Mouse (Mus musculus) cerebellum, adult 11 months (tissue): ENCODE measurements at regions not wholly inside any gene's neighbourhood (a gene's known extent, or its start where the extent isn't known, plus 50 kb on each side); places are given as distances from the start of the nearest gene placed in this dataset.
"Not testable (repeated sequence)": the region's sequence is repeated elsewhere in the genome, so short reads cannot be mapped to it uniquely, and the experiment has no call there.

Experiments used
- DNase-seq: peaks from one replicate; pipeline ENCODE4 v3.0.0; 2022

- DNase-seq = no peak
Observed at GRCm38 (mm10) chr12:27947646-27948045, 604.6 kb downstream of the Dcdc2c start.

GRCm38 (mm10) chr12:27946866-27947459 is 604.6 kb upstream of the Sox11 start:
- DNase-seq = no peak

GRCm38 (mm10) chr12:27945411-27945810 is 603.0 kb upstream of the Sox11 start:
- no peak for DNase-seq

- no peak for DNase-seq
Observed at GRCm38 (mm10) chr12:27941053-27941452, 598.7 kb upstream of the Sox11 start.

DNA sequence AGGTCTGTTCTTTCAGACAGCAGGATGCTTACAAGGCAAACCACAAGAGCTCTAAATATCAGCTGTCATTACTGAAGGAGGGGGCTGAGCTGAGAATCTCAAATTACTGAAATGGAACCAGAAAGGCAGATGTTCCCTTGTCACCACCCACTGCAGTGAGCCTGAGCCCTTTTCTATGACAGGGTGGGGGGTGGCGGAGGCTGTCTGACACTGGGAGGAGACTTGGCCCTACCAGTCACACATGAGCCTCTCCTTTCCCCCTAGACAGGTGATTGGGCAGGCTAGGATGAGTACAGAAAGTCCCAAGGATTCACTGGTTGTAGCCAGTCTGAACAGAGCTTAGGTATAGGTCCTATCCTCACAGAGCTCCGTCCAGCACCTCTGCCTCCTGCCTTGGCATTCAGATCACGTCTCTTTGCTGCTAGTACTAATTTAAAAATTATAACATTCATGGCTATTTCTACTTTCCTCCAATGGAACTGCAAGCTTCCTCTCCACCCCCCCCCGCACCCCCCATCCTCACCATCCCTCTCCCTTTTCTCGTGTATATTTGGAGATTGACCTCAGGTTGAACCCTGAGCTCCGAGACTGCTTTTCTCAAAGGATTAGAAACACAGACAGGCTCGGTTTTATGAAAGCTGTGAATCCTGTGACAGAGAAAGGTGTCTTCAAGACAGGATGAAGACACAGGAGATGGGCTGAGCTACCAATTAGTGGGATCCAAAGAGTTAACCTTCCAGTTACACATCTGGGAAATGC is 590.2 kb upstream of the Sox11 start:
- DNase-seq = no peak

GRCm38 (mm10) chr12:27928366-27928963 is 586.1 kb upstream of the Sox11 start:
- DNase-seq = no peak

DNA sequence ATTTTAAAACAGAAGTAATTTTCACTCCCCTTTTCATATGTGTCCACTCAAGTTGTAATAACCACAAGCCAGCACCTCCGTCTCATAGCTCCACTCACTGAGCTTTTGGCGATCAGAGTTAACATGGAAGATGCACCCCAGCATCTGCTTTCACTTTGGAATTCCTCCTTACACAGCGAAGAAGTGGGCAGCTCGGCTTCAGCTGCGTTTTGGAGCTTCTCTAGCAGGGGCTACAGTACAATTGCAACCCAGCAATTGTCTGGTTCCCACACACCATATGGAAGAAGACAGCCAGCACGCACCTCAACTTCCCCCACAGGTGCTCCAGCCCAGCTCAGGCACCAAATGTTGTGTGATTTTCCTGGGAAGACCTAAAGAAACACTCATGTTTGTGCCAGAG is 584.4 kb upstream of the Sox11 start:
- no peak for DNase-seq

GRCm38 (mm10) chr12:27920607-27921006 is 578.2 kb upstream of the Sox11 start:
- DNase-seq = no peak

GRCm38 (mm10) chr12:27916401-27916920 is 574.1 kb upstream of the Sox11 start:
- no peak for DNase-seq

- DNase-seq = no peak
Observed at GRCm38 (mm10) chr12:27909417-27910100, 567.2 kb upstream of the Sox11 start.

GRCm38 (mm10) chr12:27896682-27897081 is 554.3 kb upstream of the Sox11 start:
- not testable (repeated sequence) for DNase-seq

DNA sequence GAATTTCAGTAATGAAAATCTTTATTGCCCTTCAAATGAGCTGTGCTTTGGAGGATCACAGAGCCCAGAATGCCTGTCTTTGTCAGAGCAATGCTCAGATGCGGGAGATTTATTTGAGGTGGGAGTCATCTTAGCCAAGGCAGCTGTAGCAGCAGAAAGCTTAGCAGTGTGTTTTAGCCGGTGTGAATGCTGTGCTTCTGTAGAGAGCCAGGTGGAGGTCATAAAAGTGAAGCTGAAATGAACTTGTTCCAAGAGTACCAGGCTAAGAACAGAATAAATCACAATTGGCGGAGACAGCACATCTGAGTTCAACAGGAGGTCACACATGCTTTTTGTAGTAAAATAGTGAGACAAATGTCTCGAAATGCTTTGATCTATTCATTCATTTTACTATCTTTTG is 539.3 kb upstream of the Sox11 start:
- DNase-seq = no peak

GRCm38 (mm10) chr12:27866421-27866820 is 524.0 kb upstream of the Sox11 start:
- no peak for DNase-seq

- no peak for DNase-seq
Observed at GRCm38 (mm10) chr12:27849537-27849936, 507.2 kb upstream of the Sox11 start.

DNA sequence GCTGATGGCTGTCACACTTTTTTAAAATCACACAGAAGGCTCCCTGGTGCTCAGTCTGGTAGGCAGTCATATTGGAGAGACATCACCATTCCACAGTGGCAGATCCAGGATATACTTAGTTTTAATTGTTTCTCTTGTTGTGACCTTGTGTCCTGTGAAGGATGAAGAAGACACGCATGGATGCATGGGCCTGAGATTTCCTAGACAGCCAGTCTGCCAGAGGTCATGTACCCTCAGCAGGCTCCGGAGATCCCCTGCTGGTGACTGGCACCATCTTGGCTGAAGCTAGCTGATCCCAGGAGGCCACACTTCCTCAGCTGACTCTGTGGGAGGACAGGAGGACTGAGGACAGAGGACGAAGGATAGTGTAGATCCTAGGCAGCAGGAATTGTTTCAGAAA is 506.7 kb upstream of the Sox11 start:
- no peak for DNase-seq

- DNase-seq = no peak
Observed at GRCm38 (mm10) chr12:27848141-27848540, 505.8 kb upstream of the Sox11 start.

- DNase-seq = no peak
Observed at GRCm38 (mm10) chr12:27847397-27847796, 505.0 kb upstream of the Sox11 start.

- DNase-seq = no peak
Observed at GRCm38 (mm10) chr12:27844958-27845357, 502.6 kb upstream of the Sox11 start.

- no peak for DNase-seq
Observed at GRCm38 (mm10) chr12:27838955-27839354, 496.6 kb upstream of the Sox11 start.

- DNase-seq = no peak
Observed at GRCm38 (mm10) chr12:27838384-27838783, 496.0 kb upstream of the Sox11 start.

DNA sequence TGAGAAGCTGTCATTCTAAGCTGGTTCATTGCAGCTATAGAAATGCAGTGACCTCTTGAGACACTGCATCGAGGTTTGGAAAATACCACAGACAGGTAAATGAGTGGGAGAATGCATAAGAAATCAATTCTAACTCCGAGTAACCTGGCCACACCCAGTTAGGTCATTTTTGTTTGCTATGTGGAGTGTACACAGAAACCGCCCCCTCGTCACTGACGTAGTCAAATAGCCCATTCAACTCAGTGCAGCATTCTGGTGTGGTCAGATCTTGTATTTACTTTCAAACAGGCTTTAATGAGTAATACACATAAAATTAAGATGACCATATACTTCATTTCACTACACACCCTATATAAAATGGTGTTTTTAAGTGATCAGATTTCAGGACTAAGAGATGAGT is 483.8 kb upstream of the Sox11 start:
- no peak for DNase-seq

GRCm38 (mm10) chr12:27823392-27823791 is 481.0 kb upstream of the Sox11 start:
- DNase-seq = no peak

- DNase-seq = no peak
Observed at GRCm38 (mm10) chr12:27796642-27797041, 454.3 kb upstream of the Sox11 start.
